Mouse (Mus musculus) heart, postnatal 14 days (tissue): ENCODE data around the gene Evi5. TPM values are rescaled to one million over a fixed set of nuclear protein-coding genes. Genes with fewer than 3 reads are reported as not detected.

Source experiments
- DNase-seq, 2 experiments: peaks; one replicate each; pipeline ENCODE4 v3.0.0; 2021 to 2022
- intact Hi-C: fragments of 180-260 bp; cut with DNase I; formaldehyde crosslinking; loops from one replicate; pipeline ENCODE4 v1.15.1; 2025
- long read RNA-seq, 2 experiments: library from polyadenylated mRNA; stranded (forward); transcript quantifications; one replicate each; pipeline ENCODE4 v2.0.0; 2021
- total RNA-seq, 2 experiments: library from RNA; stranded (reverse); gene quantifications; 2 replicates each; pipeline ENCODE4 v1.2.3; 2021

The Evi5 gene
- total RNA-seq, result 10 to 100 TPM; 28.1 to 29.3 TPM
- long read RNA-seq, experiment 1, partial matches to known transcripts, result 3 of 22 reads
- long read RNA-seq, experiment 1, other reads (novel, unspliced or antisense), result 19 of 22 reads
- long read RNA-seq, experiment 2, partial matches to known transcripts, result 0 of 16 reads
- long read RNA-seq, experiment 2, other reads (novel, unspliced or antisense), result 16 of 16 reads

DNA sequence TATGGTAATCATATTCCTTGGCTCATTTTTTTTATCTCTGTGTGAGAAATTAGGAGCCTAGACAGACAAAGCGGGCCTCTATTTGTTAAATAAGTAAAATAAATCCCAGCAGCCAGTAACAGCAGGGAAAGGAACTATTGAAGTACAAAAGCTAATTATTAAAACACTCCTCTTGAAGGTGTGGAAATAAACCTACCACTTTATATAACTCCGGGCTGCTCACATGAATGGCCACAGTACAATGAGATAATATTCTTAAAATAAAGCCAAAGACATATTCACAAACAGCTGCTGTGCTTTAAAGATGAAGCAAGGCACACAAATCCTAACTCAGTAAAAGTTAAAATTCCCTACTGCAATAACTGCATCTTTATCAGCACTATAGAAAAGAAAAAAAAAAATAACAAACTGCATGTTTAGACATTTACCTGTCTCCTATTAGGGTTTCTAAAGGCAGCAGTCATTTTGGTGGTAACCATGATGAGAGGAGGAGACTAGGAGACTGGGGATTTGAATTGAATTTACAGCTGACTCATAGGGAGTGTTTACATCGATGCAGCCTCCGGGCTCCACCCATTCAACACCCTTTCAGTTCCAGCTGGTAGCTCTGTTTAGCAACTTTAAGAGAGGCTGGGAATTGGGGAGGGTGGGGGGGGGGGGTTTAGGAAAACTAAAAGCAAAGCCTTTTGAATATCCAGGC is at the start of gene Evi5:
Evi5 (minus strand) TSS at position 547 of the 700 bp plus-strand sequence.
- DNase-seq, result no peak
- intact Hi-C loops, result no loop called here

DNA sequence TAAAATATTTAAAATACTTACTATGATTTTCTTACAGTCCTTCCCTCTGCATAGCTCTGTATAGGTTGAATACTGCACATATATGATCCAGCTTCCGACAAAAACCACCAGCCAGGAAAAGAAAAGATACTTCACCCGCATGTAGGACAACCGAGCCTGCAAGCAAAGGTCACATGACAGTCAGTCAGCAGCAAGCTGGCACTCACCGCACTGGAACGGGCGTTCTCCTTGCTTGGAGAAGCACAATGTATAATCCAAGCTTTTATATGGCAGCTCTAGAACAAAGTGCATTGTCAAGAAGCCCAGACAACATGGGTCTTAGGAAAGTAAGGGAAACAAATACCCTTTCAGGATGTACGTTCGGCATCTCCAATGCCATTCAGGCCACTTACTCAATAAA is 49.7 kb upstream of the Evi5 start:
- intact Hi-C loops, result loop anchor here (5.0 kb wide), 2 partner anchors 108 to 238 kb away; no protein-coding TSS in a partner anchor
- DNase-seq, result peak in 1 of 2 experiments; percentile 7

DNA sequence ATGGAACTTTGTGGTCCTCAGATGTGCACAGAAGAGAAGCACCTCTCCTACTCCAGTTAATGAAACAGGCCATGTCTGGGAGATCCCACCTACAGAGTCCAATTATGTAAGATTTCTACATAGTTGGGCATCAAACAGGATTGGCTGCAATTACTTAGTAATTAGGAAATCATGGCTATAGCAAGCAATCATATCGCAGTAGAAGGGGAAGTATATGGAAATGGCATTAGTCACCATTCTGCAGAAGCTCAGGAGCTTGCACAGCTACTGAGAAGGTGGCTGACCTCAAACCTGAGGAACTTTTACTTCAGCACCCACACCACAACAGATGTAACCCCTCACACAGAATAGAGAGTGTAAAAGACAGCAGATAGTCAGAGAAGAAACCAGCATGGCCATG is 47.9 kb upstream of the Evi5 start:
- DNase-seq, result no peak
- intact Hi-C loops, result loop anchor here (5.0 kb wide), 2 partner anchors 109 to 239 kb away; no protein-coding TSS in a partner anchor

DNA sequence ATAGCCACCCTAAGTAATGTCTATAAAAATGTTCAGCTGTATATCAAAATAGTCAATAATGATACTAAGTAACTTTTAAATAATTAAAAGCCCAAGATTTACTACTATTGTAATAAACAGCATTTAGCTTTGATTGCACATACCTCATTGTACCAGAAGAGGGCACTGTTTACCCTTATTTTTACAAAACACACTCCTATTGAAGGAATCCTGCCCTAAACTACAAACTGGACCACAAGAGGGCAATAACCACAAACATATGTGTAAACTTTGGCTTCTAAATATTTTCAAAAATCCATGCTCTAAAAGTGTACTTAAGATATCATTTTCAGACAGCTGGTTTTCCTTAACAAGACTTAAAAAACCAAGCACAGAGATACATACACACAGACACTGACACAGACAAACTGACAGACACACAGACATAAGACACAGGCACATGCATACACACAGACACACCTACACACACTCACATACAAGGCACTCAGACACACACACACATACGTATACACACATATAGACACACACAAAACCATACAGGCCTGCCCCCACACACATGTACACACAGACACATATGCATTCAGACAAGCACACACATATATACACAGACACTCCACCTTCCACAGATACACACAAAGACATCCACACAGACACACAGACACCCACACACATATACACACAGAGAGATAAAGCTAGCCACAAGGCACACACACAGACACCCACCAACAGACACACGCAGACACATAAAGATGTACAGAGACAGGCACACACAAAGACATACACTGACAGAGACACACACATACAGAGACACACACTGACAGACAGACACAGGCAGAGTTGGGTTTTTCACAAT is 46.7 kb upstream of the Evi5 start:
- intact Hi-C loops, result loop anchor here (1.0 to 5.0 kb wide), 4 partner anchors 65 to 241 kb away; partner anchors contain the start of gene Fam69a
- peak in 1 of 2 experiments; percentile 62 for DNase-seq

DNA sequence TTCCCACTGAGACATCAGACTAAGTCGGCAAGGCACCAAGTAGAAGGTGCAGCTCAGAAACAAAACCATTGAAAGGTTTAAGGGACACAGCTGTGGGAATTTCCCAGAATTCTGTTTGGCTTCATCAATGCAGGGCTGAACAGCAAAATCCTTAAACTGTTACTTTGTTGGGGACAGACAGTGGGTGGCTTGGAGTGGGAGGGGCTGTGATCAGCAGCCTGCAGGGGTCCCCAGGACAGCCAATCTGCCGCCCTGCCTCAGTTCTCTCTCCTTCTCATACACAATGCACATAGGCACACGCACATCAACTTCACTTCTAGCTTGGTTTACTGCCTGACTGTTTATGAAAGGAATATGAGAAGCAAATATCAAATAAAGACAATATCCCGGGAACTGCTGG is 40.4 kb upstream of the Evi5 start:
- intact Hi-C loops, result no loop called here
- DNase-seq, result no peak

DNA sequence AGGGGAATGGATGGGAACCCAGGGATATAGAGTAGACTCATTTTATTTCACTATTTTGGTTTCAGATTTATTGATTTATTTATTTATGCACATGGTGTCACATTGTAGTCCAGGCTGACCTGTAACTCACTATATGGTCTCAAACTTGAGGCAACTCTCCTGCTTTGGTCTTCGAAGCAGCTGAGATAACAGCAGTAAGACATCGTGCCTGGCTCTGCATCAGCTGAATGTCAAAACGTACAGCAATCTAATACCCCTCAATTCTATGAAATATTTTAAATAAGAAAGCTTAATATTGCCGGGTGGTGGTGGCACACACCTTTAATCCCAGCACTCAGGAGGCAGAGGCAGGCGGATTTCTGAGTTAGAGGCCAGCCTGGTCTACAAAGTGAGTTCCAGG is 36.1 kb upstream of the Evi5 start:
- intact Hi-C loops, result no loop called here

DNA sequence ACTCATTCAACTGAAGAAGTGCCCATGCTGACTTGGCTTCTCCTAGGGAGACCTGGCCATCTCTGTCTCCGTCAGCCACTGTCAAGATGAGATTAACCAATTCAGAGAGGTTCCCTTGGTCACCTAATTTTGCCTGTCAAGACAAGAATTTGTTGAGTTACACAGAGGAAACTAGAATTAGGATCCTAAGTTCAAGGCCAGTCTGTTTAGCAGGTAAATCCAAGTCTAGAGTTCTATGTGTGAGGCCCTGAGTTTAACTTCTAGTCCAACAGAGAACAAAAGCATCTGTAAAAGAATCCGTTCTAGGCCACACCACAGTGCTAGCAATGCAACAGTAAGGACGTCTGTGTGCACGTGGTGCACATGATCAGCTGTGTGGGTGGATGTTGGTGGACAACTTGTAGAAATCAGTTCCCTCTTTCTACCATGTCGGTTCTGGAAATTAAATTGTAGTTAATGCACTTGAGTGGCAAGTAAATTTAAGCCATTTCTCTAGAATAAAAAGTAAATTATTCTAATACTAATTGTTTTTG is 35.2 kb upstream of the Evi5 start:
- intact Hi-C loops, result no loop called here
- DNase-seq, result no peak

More for the DNA sequence above, 36.1 kb upstream of the Evi5 start:
- no peak for DNase-seq

DNA sequence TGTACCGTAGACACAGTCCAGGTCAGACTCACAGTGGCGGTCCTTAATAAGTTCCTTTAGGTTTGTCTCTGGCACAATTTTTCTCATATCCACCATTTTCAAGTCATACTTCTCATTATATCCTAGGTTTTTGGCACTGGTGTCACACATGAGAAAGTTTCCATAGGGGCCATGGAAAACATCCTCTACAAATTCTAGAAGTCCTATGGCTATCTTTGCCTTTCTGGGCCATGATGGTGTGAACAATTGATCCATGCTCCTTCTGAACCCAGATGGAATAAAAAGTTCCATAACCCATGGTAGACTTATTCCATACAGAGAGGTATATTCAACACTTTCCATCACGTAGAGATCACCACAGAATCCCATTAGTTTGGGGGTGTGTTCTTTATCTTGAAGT is 34.8 kb upstream of the Evi5 start:
- intact Hi-C loops, result no loop called here
- DNase-seq, result no peak

DNA sequence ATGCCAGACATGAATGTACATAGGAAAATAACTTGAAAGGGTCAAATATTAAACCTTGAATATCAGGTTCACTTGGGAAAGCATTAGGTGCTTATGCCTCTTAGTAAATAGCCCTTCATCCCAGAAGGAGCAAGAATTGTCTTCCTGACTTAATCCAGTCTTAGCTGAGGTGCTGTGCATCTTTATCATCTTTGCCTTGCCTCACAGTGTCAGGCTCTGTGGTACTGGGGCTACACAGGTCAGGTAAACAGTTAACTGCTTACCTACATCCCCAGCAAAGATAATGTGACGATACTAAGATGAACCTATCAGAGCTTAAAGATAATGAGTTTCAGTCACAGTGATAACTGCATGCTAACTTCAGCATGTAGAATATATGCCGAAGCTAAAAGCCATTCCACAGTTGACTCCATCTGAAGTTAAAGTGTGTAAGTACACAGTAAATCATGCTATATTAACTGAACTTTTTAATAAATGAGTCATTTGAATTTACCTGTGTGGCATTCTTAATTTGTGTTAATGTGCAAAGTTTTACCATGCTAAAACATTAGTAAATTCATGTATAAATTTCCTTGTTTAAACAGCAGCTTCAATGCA is 33.7 kb upstream of the Evi5 start:
- intact Hi-C loops, result no loop called here
- DNase-seq, result no peak

DNA sequence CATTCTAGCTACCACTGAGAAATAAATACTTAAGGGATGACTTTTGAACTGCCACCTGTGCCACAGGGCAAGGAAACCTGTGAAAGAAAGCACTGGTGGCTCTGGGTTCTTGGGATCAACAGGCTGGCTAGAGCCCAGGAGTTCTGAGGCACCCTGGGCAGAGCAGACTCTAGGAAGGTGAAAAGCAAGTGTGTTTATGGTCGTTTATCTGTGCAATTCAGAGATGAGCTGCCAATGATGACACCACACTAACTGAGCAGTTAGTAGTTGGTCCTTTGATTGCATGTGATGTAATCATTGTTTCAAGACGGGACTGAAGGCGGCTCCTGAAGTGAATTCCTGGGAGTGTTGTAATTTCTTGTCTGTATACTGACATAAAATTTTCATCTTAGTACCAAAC is 29.4 kb upstream of the Evi5 start:
- no peak for DNase-seq
- intact Hi-C loops, result no loop called here

DNA sequence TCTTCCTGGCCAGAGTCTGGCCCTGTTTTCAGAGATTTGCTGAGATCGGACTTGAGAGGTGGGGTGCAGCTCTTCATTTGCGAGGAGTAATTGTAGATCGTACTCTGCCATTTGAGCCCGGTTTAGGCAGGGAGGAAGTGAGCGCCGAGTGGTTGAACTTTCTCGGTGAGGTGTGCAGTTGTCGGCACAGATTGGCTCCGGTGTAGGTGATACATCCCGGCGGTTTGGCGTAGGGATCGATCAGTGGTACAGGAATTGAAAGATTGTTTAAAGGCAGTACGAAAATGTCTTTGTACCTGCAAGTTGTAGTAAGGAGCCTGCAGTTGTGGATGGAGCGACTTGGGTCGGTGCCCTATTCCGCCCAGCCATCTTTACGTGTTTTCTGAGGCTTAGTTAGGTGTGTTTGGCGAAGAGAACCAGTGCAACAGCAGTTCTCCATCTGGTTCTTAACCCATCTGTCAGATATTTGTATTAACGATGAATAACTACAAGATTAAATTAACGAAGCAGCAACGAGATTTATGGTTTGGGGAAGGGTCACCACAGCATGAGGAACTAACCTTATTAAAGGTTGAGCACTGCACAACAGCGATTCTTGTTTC is 26.2 kb upstream of the Evi5 start:
- intact Hi-C loops, result loop anchor here (2.0 kb wide), 1 partner anchor 32 kb away; no protein-coding TSS in a partner anchor
- no peak for DNase-seq

DNA sequence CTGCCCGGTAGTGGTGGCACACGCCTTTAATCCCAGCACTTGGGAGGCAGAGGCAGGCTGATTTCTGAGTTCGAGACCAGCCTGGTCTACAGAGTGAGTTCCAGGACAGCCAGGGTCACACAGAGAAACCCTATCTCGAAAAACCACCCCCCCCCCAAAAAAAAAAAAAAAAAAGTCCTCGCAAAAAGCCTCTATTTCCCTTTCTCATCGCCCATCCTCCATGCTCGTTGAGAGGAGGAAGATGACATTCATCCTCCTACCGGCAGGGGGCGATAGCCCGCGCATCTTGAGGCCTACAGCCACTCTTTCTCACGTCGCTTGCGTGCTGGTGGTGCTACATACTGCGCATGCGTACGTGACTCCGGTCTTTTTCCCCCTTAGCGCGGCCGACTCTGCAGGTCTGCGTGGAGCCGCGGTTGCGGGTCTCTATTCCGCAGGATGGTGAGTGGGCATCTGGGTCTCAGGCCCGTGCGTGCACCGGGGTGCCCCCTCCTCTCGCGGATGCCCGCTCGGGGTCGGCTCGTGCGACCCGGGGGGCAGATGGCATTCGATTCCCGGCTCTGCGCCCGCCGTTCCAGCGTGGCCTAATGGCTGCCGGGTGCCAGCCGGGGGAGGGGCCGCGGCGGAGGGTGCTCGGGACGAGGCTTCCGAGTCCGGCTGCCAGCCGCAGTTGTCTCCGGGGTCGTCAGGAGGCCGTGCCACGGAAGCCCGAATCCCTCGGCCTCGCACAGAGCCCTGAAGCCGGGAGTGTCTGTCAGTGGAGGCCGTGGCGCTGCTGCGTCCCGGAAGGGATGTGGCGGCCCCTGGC is 25.5 kb upstream of the Evi5 start, which contains the start of gene Rpl5:
Rpl5 (plus strand) TSS at position 297 of the 808 bp plus-strand sequence.
- peak; percentile 94 to 96 for DNase-seq
- intact Hi-C loops, result loop anchor here (2.0 kb wide), 1 partner anchor 32 kb away; no protein-coding TSS in a partner anchor

DNA sequence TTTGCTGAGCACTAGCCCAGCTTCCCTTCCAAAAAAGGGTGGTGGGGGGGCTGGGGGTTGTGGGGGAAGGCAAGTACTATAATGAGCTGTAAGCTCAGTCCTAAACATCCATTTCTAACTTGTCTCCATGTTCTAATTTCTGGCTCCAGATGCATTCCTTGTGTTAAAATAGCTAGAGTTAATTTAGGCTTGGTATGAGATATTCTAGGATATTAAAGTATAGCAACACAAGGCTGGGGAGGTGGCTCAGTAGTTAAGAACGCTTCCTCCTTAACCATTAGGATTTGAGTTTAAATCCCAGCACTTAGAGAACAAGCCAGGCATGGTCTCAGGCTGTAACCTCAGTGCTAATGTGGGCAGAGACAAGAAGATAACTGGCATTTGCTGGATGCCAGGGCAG is 21.4 kb upstream of the Evi5 start:
- intact Hi-C loops, result no loop called here
- no peak for DNase-seq

DNA sequence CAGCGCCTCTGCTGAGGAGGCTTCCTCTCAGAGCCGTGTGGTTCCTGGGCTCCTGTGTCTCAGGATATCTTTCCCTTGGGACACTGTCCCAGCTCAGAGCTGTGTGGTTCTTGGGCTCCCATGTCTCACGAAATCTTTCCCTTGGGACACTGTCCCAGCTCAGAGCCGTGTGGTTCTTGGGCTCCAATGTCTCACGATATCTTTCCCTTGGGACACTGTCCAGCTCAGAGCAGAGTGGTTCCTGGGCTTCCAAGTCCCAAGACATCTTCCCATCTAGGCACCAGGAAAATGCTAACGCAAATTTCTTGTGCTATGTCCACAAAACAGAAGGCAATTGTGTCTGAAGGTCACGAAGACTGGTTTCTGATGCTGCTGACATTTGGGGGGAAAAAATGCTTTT is 19.8 kb upstream of the Evi5 start:
- intact Hi-C loops, result loop anchor here (5.0 kb wide), 1 partner anchor 282 kb away; no protein-coding TSS in a partner anchor
- peak in 1 of 2 experiments; percentile 48 for DNase-seq

DNA sequence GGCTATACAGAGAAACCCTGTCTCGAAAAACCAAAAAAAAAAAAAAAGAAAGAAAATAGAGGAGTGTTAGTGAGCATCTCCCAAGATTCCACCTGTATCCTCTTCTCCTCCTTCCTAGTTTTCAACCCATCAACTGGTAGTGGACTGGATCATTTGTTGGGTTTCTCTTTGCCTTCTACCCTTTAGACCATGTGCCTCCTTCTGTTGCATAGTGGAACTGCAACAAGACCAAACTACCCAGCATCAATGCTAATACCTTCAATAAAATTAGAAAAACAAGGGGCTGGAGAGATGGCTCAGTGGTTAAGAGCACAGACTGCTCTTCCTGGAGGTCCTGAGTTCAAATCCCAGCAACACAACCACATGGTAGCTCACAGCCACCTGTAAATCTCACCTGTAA is 16.6 kb upstream of the Evi5 start:
- intact Hi-C loops, result loop anchor here (2.0 to 5.0 kb wide), 2 partner anchors 105 to 279 kb away; no protein-coding TSS in a partner anchor
- peak; percentile 13 to 58 for DNase-seq

DNA sequence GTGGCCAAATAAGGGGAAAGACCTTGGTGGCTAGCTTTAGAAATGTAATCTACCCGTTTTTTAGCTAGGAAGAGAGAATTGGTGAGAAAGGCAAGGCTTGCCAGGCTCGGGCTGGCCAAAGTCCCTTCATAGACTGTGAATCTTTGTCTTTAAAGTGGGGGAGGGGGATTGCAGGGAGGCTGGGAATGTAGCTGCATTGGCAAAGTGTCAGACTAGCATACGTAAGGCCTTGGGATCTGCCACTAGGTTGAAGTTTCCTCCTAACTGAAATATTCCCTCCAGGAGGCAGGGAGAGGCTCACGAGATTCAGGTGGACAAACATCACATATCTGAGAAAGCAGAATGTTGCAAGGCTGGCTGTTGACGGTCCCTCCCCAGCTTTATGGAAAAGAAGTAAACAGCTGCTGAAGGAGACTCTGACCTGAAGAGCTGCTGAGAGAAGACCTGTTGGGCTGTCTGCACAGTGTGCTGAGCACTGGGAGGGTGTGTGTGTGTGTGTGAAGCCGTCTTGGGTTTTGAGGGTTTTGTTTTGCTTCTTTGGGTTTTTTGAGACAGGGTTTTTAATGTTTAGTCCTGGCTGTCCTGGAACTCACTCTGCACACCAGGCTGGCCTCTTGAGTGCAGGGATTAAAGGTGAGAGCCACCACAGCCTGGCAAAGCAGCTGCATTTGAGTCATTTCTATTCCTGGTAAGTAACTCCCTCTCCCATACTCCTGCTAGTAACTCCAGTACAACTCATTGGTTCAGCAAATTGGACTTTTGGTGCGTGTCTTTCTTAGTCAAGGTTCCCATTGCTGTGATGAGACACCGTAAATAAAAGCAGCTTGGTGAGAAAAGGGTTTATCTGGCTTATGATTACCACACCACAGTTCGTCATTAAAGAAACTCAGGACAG is 15.3 kb upstream of the Evi5 start:
- intact Hi-C loops, result loop anchor here (2.0 to 5.0 kb wide), 2 partner anchors 103 to 278 kb away; no protein-coding TSS in a partner anchor
- DNase-seq, result no peak

DNA sequence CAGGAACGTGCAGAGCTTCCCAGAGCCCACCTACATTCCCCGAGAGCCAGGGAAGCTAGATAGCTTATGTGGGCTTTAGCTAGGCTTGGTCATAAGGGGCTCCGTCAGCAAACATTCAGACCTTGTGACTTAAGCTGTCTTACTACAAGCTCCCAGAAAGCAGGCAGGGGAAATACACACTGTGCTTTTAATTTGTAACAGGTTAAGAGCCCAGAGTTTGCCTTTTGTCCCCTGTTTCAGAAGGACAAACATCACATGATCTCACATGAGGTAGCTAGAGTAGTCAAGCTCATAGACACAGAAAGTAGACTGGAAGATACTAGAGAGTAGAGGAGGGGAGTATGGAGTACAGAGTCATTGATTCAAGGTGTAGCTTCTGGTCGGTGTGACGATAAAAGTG is 5.8 kb upstream of the Evi5 start:
- no peak for DNase-seq
- intact Hi-C loops, result no loop called here

DNA sequence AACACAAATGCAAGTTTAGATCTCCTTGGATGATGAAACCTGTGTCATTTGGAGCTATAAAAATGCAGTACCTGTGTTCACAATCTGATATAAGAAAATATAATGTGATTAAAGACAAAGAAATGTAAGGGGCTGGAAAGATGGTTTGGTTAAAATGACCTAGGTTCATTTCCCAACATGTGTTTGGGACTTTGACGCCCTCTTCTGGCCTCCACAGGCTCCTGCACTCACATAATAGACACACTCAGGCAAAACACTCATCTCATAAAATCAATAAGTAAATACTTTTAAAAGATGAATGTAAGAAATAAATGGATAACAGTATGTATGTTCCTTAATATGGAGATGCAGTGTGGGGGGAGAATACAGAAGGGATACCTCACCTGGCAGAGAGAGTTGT is 2.1 kb upstream of the Evi5 start:
- no peak for DNase-seq
- intact Hi-C loops, result no loop called here
